Mouse (Mus musculus) forebrain, postnatal 0 days (tissue): ENCODE data around the gene Map4k5. TPM values are rescaled to one million over a fixed set of nuclear protein-coding genes. Genes with fewer than 3 reads are reported as not detected.

Experiments used
- ATAC-seq: fragments of 200-750 bp; cut with Nextera tagmentation; 2 replicates; pipeline ENCODE4 v1.8.0; 2017; ENCODE audit warnings: mild to moderate bottlenecking, moderate library complexity
- DNase-seq: peaks from one replicate; pipeline ENCODE4 v3.0.0-alpha.2; 2015
- H3K27ac ChIP-seq: fragments of 300-500 bp; sonication (generic); 2 replicates; pipeline ENCODE4 v1.5.1; 2014; ENCODE audit warnings: low read depth, mild to moderate bottlenecking, antibody characterized with exemption, low read length, moderate library complexity, mixed read lengths
- H3K27me3 ChIP-seq: fragments of 300-500 bp; sonication (generic); 2 replicates; pipeline ENCODE4 v1.6.1; 2014; ENCODE audit warnings: mild to moderate bottlenecking, low read length, mixed read lengths; ENCODE audit not compliant: insufficient read depth
- H3K36me3 ChIP-seq: fragments of 300-500 bp; sonication (generic); 2 replicates; pipeline ENCODE4 v1.6.1; 2014; ENCODE audit warnings: mild to moderate bottlenecking, moderate library complexity; ENCODE audit not compliant: insufficient read depth
- H3K4me1 ChIP-seq: fragments of 300-500 bp; sonication (generic); 2 replicates; pipeline ENCODE4 v1.6.1; 2014; ENCODE audit warnings: antibody characterized with exemption; ENCODE audit not compliant: insufficient read depth
- H3K4me2 ChIP-seq: fragments of 300-500 bp; sonication (generic); 2 replicates; pipeline ENCODE4 v1.6.1; 2014; ENCODE audit warnings: low read depth, mild to moderate bottlenecking, moderate library complexity
- H3K4me3 ChIP-seq: fragments of 300-500 bp; sonication (generic); 2 replicates; pipeline ENCODE4 v1.5.1; 2014; ENCODE audit warnings: low read depth, low read length, mixed read lengths
- H3K9ac ChIP-seq: fragments of 300-500 bp; sonication (generic); 2 replicates; pipeline ENCODE4 v1.6.1; 2014; ENCODE audit warnings: mild to moderate bottlenecking
- H3K9me3 ChIP-seq: fragments of 300-500 bp; sonication (generic); 2 replicates; pipeline ENCODE4 v1.6.1; 2016; ENCODE audit warnings: low read length
- CTCF ChIP-seq: sonication (generic); IDR thresholded peaks from 2 replicates; pipeline ENCODE4 v1.5.1; 2016; ENCODE audit warnings: antibody characterized with exemption, control low read depth, low read depth
- WGBS: fragments of 180-500 bp; shearing (Covaris S2); extraction: QIAGEN DNeasy Blood & Tissue Kit; methylation state at CpG from one replicate; pipeline ENCODE4 v1.1.7; 2014; 5-methylcytosine and 5-hydroxymethylcytosine counted together
- polyA plus RNA-seq: library from polyadenylated mRNA; unstranded; fragments of >200 nt; fragmentation: Nextera tagmentation; extraction: Ambion mirVana; gene quantifications from 2 replicates; pipeline ENCODE4 v1.2.1, GENCODE M21; 2015
- total RNA-seq: library from RNA; depleted of rRNA; stranded (reverse); fragments of >200 nt; gene quantifications from 2 replicates; pipeline ENCODE4 v1.2.3, GENCODE M21; 2014; rRNA removed

Map4k5 gene
- total RNA-seq (46.8 and 47.6 TPM in 2 replicates), polyA plus RNA-seq (16.8 and 20.4 TPM in 2 replicates)

GRCm38 (mm10) chr12:69892371-69893251 lies at the start of gene Map4k5, which contains the start of gene Atl1:
TSS of gene Map4k5 (minus strand) at chr12:69893200.
TSS of gene Atl1 (plus strand) at chr12:69892614.
- Histone ChIP-seq H3K9me3 (no peaks in the 10 kb centered on the region), H3K4me1 (peaks cover 21% of the 10 kb centered on the region), H3K4me2 (peak within 1 kb of the TSS; percentile 65), H3K27ac (peak within 1 kb of the TSS; percentile 96), H3K36me3 (no peaks in the 10 kb centered on the region; the same call in 1 of the 2 replicates), H3K27me3 (no peaks in the 10 kb centered on the region), H3K4me3 (peak within 1 kb of the TSS; percentile 90), H3K9ac (peak within 1 kb of the TSS; percentile 96)
- DNase-seq, result peak; percentile 92
- peak; percentile 73 for TF ChIP-seq CTCF
- peak; percentile 98 for ATAC-seq
- 2% methylated on average over 112 of the region's 118 CpGs for WGBS

- no peak overlapping the region for H3K27ac ChIP-seq
- H3K9ac ChIP-seq, result no peak overlapping the region
- no peaks in the 10 kb centered on the region for H3K4me1 ChIP-seq
- WGBS, result 50% methylated on average over 1 of the region's 1 CpGs
- TF ChIP-seq CTCF, result no peak
- no peak for ATAC-seq
- no peaks in the 10 kb centered on the region for H3K9me3 ChIP-seq
- H3K27me3 ChIP-seq, result no peaks in the 10 kb centered on the region
- H3K4me2 ChIP-seq, result no peak overlapping the region
- no peak overlapping the region for H3K4me3 ChIP-seq
- no peak for DNase-seq
- H3K36me3 ChIP-seq, result peaks cover 39% of the 10 kb centered on the region
Observed at GRCm38 (mm10) chr12:69941655-69942329, 48.8 kb upstream of the Map4k5 start.

DNA sequence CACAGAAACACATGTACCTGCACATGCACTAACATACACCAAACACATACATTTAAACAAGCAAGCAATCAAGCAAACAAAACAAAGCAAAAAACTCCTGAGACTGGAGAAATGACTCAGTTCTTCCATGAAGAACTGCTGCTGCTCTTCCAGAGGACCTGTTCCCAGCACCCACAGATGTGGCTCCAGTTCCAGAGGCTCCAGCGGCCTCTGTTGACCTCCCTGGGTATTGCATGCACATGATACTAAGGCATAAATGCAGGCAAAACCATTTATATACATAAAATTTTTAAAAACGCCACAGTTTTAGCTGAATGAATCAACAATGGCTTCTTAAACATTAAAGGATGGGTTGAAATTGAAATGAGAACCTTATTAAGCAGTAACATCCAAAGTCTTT lies 46.3 kb upstream of the Map4k5 start:
- H3K36me3 ChIP-seq, result peaks cover 43% of the 10 kb centered on the region
- no peaks in the 10 kb centered on the region for H3K4me1 ChIP-seq
- 79% methylated on average over 2 of the region's 2 CpGs for WGBS
- no peak overlapping the region for H3K9ac ChIP-seq
- no peaks in the 10 kb centered on the region for H3K27me3 ChIP-seq
- no peak for TF ChIP-seq CTCF
- no peak for ATAC-seq
- H3K4me3 ChIP-seq, result no peak overlapping the region
- no peak overlapping the region for H3K4me2 ChIP-seq
- H3K27ac ChIP-seq, result no peak overlapping the region
- no peaks in the 10 kb centered on the region for H3K9me3 ChIP-seq
- no peak for DNase-seq

- Histone ChIP-seq H3K9me3 (no peaks in the 10 kb centered on the region), H3K4me1 (no peaks in the 10 kb centered on the region), H3K9ac (no peak overlapping the region), H3K27ac (no peak overlapping the region), H3K4me3 (no peak overlapping the region), H3K36me3 (peaks cover 52% of the 10 kb centered on the region), H3K4me2 (no peak overlapping the region), H3K27me3 (no peaks in the 10 kb centered on the region)
- ATAC-seq (no peak), DNase-seq (no peak)
- WGBS, result 38% methylated on average over 5 of the region's 5 CpGs
- no peak for TF ChIP-seq CTCF
Observed at GRCm38 (mm10) chr12:69937731-69938130, 44.7 kb upstream of the Map4k5 start.

DNA sequence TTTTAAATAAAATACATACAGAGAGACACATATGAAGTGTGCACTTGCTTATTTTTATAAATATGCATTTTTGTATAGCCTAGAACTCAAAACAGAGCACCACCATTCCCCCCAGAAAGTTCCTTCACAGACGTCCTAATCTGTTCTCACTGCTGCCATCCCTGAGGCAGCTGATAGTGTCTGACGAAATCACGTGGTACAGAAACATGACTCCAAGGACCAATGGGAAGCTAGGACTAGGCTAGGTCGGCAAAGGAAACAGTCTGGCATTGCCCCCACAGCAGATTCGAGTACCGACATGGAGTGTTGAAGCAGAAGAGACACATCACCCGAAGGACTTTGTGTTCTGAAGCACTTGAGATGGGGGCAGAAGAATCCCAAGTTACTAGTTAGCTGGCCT lies 33.7 kb upstream of the Map4k5 start:
- WGBS, result 56% methylated on average over 7 of the region's 7 CpGs
- H3K27me3 ChIP-seq, result no peaks in the 10 kb centered on the region
- DNase-seq, result no peak
- no peaks in the 10 kb centered on the region for H3K4me1 ChIP-seq
- H3K9ac ChIP-seq, result no peak overlapping the region
- no peak for ATAC-seq
- H3K4me3 ChIP-seq, result no peak overlapping the region
- no peak for TF ChIP-seq CTCF
- H3K27ac ChIP-seq, result no peak overlapping the region
- no peaks in the 10 kb centered on the region for H3K9me3 ChIP-seq
- H3K36me3 ChIP-seq, result peaks cover 28% of the 10 kb centered on the region
- no peak overlapping the region for H3K4me2 ChIP-seq

GRCm38 (mm10) chr12:69924012-69924411 lies 31.0 kb upstream of the Map4k5 start:
- peak; percentile 69 for TF ChIP-seq CTCF
- WGBS, result 16% methylated on average over 5 of the region's 5 CpGs
- Histone ChIP-seq H3K27ac (no peak overlapping the region), H3K9me3 (no peaks in the 10 kb centered on the region), H3K4me3 (no peak overlapping the region), H3K27me3 (no peaks in the 10 kb centered on the region), H3K9ac (no peak overlapping the region), H3K4me2 (no peak overlapping the region), H3K4me1 (no peaks in the 10 kb centered on the region), H3K36me3 (peaks cover 16% of the 10 kb centered on the region)
- ATAC-seq, result peak; percentile 25; the same call in 1 of the 2 replicates
- peak; percentile 70 for DNase-seq

DNA sequence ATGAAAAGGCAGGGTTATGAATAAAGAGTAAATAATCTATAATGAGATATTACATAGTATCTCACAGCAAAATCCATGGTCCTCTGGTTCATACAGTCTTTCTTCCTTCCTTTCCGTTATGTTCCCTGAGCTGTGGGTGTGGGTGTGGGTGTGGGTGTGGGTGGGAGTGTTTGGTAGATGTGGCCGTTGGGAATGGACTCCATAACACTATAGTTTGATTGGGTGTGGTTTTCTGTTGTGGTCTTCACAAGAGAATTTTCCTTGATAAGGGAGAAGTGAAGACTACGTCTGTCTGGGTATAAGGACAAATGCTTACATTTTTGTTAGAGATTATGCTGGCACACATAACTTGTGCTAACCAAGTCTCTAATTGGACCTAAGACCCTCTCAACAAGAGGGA lies 30.6 kb upstream of the Map4k5 start:
- DNase-seq (no peak), ATAC-seq (no peak)
- Histone ChIP-seq H3K27me3 (no peaks in the 10 kb centered on the region), H3K4me2 (no peak overlapping the region), H3K4me3 (no peak overlapping the region), H3K9me3 (no peaks in the 10 kb centered on the region), H3K4me1 (no peaks in the 10 kb centered on the region), H3K9ac (no peak overlapping the region), H3K36me3 (peaks cover 16% of the 10 kb centered on the region), H3K27ac (no peak overlapping the region)
- TF ChIP-seq CTCF, result no peak
- WGBS, result 64% methylated on average over 3 of the region's 3 CpGs
